Mouse (Mus musculus): ENCODE measurements around the gene Olfr12. TPM values are rescaled to one million over a fixed set of nuclear protein-coding genes. Genes with fewer than 3 reads are reported as not detected.

Gene Olfr12
- polyA plus RNA-seq, 1 experiment, result not detected

- Histone ChIP-seq H3K79me2 (ENCODE audit: control insufficient read depth, insufficient read depth) (peaks cover 35% of the 10 kb centered on the region), H3ac (ENCODE audit: control insufficient read depth, insufficient read length, low read depth) (no peak overlapping the region), H3K36me3 (ENCODE audit: control insufficient read depth, insufficient read depth) (peaks cover 18% of the 10 kb centered on the region), H3K4me3 (ENCODE audit: insufficient read depth, poor library complexity, severe bottlenecking) (no peak overlapping the region), H3K27me3 (ENCODE audit: control insufficient read depth, insufficient read depth, insufficient read length) (no peaks in the 10 kb centered on the region), H3K79me3 (ENCODE audit: low read depth) (peaks cover 16% of the 10 kb centered on the region)
- TF ChIP-seq MYOD1 (IDR thresholded peaks at IDR 0.05; ENCODE audit: control insufficient read depth, insufficient read length, low read depth) (no peak), FOSL1 (IDR thresholded peaks at IDR 0.05; ENCODE audit: insufficient read depth, low read length, poor library complexity, severe bottlenecking) (no peak), USF1 (IDR thresholded peaks at IDR 0.05; ENCODE audit: low read depth) (no peak), MAX (IDR thresholded peaks at IDR 0.05) (no peak), CEBPB (IDR thresholded peaks at IDR 0.05; ENCODE audit: low read depth) (no peak), CTCF (IDR thresholded peaks at IDR 0.05; ENCODE audit: control insufficient read depth, insufficient read depth, insufficient read length) (no peak), MYOG (IDR thresholded peaks at IDR 0.05; ENCODE audit: control insufficient read depth, extremely low read depth, insufficient read length) (no peak)
Observed at GRCm38 (mm10) chr1:92636676-92637075, 19.1 kb downstream of the Olfr12 start.

- H3K4me3 ChIP-seq (ENCODE audit: insufficient read depth, poor library complexity, severe bottlenecking), result no peak overlapping the region
- no peaks in the 10 kb centered on the region for H3K27me3 ChIP-seq (ENCODE audit: control insufficient read depth, insufficient read depth, insufficient read length)
- H3K79me2 ChIP-seq (ENCODE audit: control insufficient read depth, insufficient read depth), result peaks cover 38% of the 10 kb centered on the region
- TF ChIP-seq CEBPB (IDR thresholded peaks at IDR 0.05; ENCODE audit: low read depth), result no peak
- TF ChIP-seq USF1 (IDR thresholded peaks at IDR 0.05; ENCODE audit: low read depth), result no peak
- TF ChIP-seq MYOD1 (IDR thresholded peaks at IDR 0.05; ENCODE audit: control insufficient read depth, insufficient read length, low read depth), result no peak
- TF ChIP-seq MYOG (IDR thresholded peaks at IDR 0.05; ENCODE audit: control insufficient read depth, extremely low read depth, insufficient read length), result no peak
- no peak for TF ChIP-seq MAX (IDR thresholded peaks at IDR 0.05)
- TF ChIP-seq CTCF (IDR thresholded peaks at IDR 0.05; ENCODE audit: control insufficient read depth, insufficient read depth, insufficient read length), result no peak
- TF ChIP-seq FOSL1 (IDR thresholded peaks at IDR 0.05; ENCODE audit: insufficient read depth, low read length, poor library complexity, severe bottlenecking), result no peak
- peaks cover 16% of the 10 kb centered on the region for H3K79me3 ChIP-seq (ENCODE audit: low read depth)
- peaks cover 18% of the 10 kb centered on the region for H3K36me3 ChIP-seq (ENCODE audit: control insufficient read depth, insufficient read depth)
- no peak overlapping the region for H3ac ChIP-seq (ENCODE audit: control insufficient read depth, insufficient read length, low read depth)
Observed at GRCm38 (mm10) chr1:92637501-92638172, 20.0 kb downstream of the Olfr12 start.

GRCm38 (mm10) chr1:92638181-92638580 is 20.6 kb downstream of the Olfr12 start:
- peaks cover 38% of the 10 kb centered on the region for H3K79me2 ChIP-seq (ENCODE audit: control insufficient read depth, insufficient read depth)

GRCm38 (mm10) chr1:92638736-92639135 is 21.1 kb downstream of the Olfr12 start:
- Histone ChIP-seq H3K36me3 (ENCODE audit: control insufficient read depth, insufficient read depth) (peaks cover 18% of the 10 kb centered on the region), H3K4me3 (ENCODE audit: insufficient read depth, poor library complexity, severe bottlenecking) (no peak overlapping the region), H3ac (ENCODE audit: control insufficient read depth, insufficient read length, low read depth) (no peak overlapping the region), H3K79me2 (ENCODE audit: control insufficient read depth, insufficient read depth) (peaks cover 38% of the 10 kb centered on the region), H3K27me3 (ENCODE audit: control insufficient read depth, insufficient read depth, insufficient read length) (no peaks in the 10 kb centered on the region), H3K79me3 (ENCODE audit: low read depth) (peaks cover 16% of the 10 kb centered on the region)
- TF ChIP-seq MAX (IDR thresholded peaks at IDR 0.05), result no peak
- TF ChIP-seq MYOD1 (IDR thresholded peaks at IDR 0.05; ENCODE audit: control insufficient read depth, insufficient read length, low read depth), result no peak
- no peak for TF ChIP-seq FOSL1 (IDR thresholded peaks at IDR 0.05; ENCODE audit: insufficient read depth, low read length, poor library complexity, severe bottlenecking)
- no peak for TF ChIP-seq USF1 (IDR thresholded peaks at IDR 0.05; ENCODE audit: low read depth)
- TF ChIP-seq MYOG (IDR thresholded peaks at IDR 0.05; ENCODE audit: control insufficient read depth, extremely low read depth, insufficient read length), result no peak
- no peak for TF ChIP-seq CTCF (IDR thresholded peaks at IDR 0.05; ENCODE audit: control insufficient read depth, insufficient read depth, insufficient read length)
- TF ChIP-seq CEBPB (IDR thresholded peaks at IDR 0.05; ENCODE audit: low read depth), result no peak

More at GRCm38 (mm10) chr1:92638181-92638580, 20.6 kb downstream of the Olfr12 start:
- Histone ChIP-seq H3K79me3 (ENCODE audit: low read depth) (peaks cover 16% of the 10 kb centered on the region), H3ac (ENCODE audit: control insufficient read depth, insufficient read length, low read depth) (no peak overlapping the region), H3K27me3 (ENCODE audit: control insufficient read depth, insufficient read depth, insufficient read length) (no peaks in the 10 kb centered on the region), H3K4me3 (ENCODE audit: insufficient read depth, poor library complexity, severe bottlenecking) (no peak overlapping the region), H3K36me3 (ENCODE audit: control insufficient read depth, insufficient read depth) (peaks cover 18% of the 10 kb centered on the region)
- TF ChIP-seq CEBPB (IDR thresholded peaks at IDR 0.05; ENCODE audit: low read depth) (no peak), MAX (IDR thresholded peaks at IDR 0.05) (no peak), USF1 (IDR thresholded peaks at IDR 0.05; ENCODE audit: low read depth) (no peak), MYOG (IDR thresholded peaks at IDR 0.05; ENCODE audit: control insufficient read depth, extremely low read depth, insufficient read length) (no peak), MYOD1 (IDR thresholded peaks at IDR 0.05; ENCODE audit: control insufficient read depth, insufficient read length, low read depth) (no peak), CTCF (IDR thresholded peaks at IDR 0.05; ENCODE audit: control insufficient read depth, insufficient read depth, insufficient read length) (no peak), FOSL1 (IDR thresholded peaks at IDR 0.05; ENCODE audit: insufficient read depth, low read length, poor library complexity, severe bottlenecking) (no peak)

- H3K36me3 ChIP-seq (ENCODE audit: control insufficient read depth, insufficient read depth), result peaks cover 18% of the 10 kb centered on the region
- peaks cover 16% of the 10 kb centered on the region for H3K79me3 ChIP-seq (ENCODE audit: low read depth)
- no peaks in the 10 kb centered on the region for H3K27me3 ChIP-seq (ENCODE audit: control insufficient read depth, insufficient read depth, insufficient read length)
- no peak overlapping the region for H3ac ChIP-seq (ENCODE audit: control insufficient read depth, insufficient read length, low read depth)
- H3K79me2 ChIP-seq (ENCODE audit: control insufficient read depth, insufficient read depth), result peaks cover 38% of the 10 kb centered on the region
- no peak overlapping the region for H3K4me3 ChIP-seq (ENCODE audit: insufficient read depth, poor library complexity, severe bottlenecking)
- TF ChIP-seq CEBPB (IDR thresholded peaks at IDR 0.05; ENCODE audit: low read depth) (no peak), MAX (IDR thresholded peaks at IDR 0.05) (no peak)
Observed at GRCm38 (mm10) chr1:92640393-92640792, 22.8 kb downstream of the Olfr12 start.
